Mouse (Mus musculus): ENCODE results near the gene Adamtsl1. TPM values are rescaled to one million over a fixed set of nuclear protein-coding genes. Genes with fewer than 3 reads are reported as not detected.

Adamtsl1 gene
- polyA plus RNA-seq, 1 experiment from 2014 or later: 3.1 TPM

DNA sequence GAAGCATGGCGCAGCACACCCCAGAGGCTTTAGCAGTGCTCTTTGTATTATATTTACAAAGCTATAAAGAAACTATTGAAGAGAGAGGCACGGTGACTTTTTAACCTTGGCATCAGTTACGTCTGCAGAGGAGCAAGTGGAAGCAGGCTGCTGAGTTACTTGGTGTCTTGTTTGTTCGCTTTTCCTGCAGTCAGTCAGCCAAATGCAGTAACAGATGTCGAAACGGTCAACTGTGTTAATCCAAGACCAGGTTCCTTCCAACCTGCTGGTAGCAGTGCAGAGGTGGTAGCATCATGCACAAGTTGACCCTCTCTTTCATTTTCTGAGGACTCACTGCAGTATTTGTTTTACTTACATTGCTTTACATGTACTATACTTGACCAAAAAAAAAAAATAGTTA lies 908.6 kb downstream of the Adamtsl1 start:
- H3K27me3 ChIP-seq (replicated peaks; ENCODE audit: control insufficient read depth, insufficient read depth, low read length): no peaks in the 10 kb centered on the region
- H3K9me3 ChIP-seq (ENCODE audit: control insufficient read depth): no peaks in the 10 kb centered on the region
- no peak overlapping the region for H3K4me3 ChIP-seq (ENCODE audit: low read depth, low read length)
- H3K4me2 ChIP-seq (replicated peaks; ENCODE audit: low read depth): no peak overlapping the region
- ATAC-seq: no peak
- no peaks in the 10 kb centered on the region for H3K4me1 ChIP-seq (replicated peaks; ENCODE audit: control insufficient read depth, insufficient read depth, low read length)
- H3K9ac ChIP-seq (ENCODE audit: low read depth, low read length): no peak overlapping the region
- H3K27ac ChIP-seq (ENCODE audit: low read depth, low read length): no peak overlapping the region
- 50% methylated on average over 6 of the region's 6 CpGs for WGBS
- H3K36me3 ChIP-seq (ENCODE audit: control insufficient read depth, insufficient read depth): no peaks in the 10 kb centered on the region
- no peak for TF ChIP-seq CTCF (IDR thresholded peaks at IDR 0.05; ENCODE audit: low read depth)

DNA sequence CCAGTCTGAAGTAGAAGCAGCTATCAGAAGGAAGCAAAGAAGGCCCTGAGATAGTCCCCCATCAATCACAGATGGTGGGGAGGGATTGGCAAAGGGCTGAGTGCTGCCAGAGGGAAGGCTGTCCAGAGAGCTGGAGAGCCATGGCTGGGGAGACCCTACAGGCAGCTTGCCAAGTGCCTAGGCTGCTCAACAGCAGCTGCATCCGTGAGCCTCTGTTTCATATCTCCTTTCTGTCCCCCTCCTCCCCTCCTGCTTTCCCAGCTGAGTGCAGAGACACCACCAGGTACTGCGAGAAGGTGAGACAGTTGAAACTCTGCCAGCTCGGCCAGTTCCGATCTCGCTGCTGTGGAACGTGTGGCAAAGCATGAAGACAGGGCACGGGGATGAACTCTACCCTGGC lies 911.6 kb downstream of the Adamtsl1 start:
- H3K9me3 ChIP-seq (ENCODE audit: control insufficient read depth): no peaks in the 10 kb centered on the region
- no peak overlapping the region for H3K27ac ChIP-seq (ENCODE audit: low read depth, low read length)
- H3K36me3 ChIP-seq (ENCODE audit: control insufficient read depth, insufficient read depth): no peaks in the 10 kb centered on the region
- no peak overlapping the region for H3K4me3 ChIP-seq (ENCODE audit: low read depth, low read length)
- H3K4me2 ChIP-seq (replicated peaks; ENCODE audit: low read depth): no peak overlapping the region
- ATAC-seq: no peak
- TF ChIP-seq CTCF (IDR thresholded peaks at IDR 0.05; ENCODE audit: low read depth): no peak
- H3K4me1 ChIP-seq (replicated peaks; ENCODE audit: control insufficient read depth, insufficient read depth, low read length): no peaks in the 10 kb centered on the region
- 60% methylated on average over 7 of the region's 7 CpGs for WGBS
- no peaks in the 10 kb centered on the region for H3K27me3 ChIP-seq (replicated peaks; ENCODE audit: control insufficient read depth, insufficient read depth, low read length)
- H3K9ac ChIP-seq (ENCODE audit: low read depth, low read length): no peak overlapping the region

GRCm38 (mm10) chr4:86426549-86426948 lies 912.6 kb downstream of the Adamtsl1 start:
- TF ChIP-seq CTCF (IDR thresholded peaks at IDR 0.05; ENCODE audit: low read depth): no peak
- Histone ChIP-seq H3K27ac (ENCODE audit: low read depth, low read length) (no peak overlapping the region), H3K4me1 (replicated peaks; ENCODE audit: control insufficient read depth, insufficient read depth, low read length) (no peaks in the 10 kb centered on the region), H3K36me3 (ENCODE audit: control insufficient read depth, insufficient read depth) (no peaks in the 10 kb centered on the region), H3K9me3 (ENCODE audit: control insufficient read depth) (no peaks in the 10 kb centered on the region), H3K27me3 (replicated peaks; ENCODE audit: control insufficient read depth, insufficient read depth, low read length) (no peaks in the 10 kb centered on the region), H3K9ac (ENCODE audit: low read depth, low read length) (no peak overlapping the region), H3K4me3 (ENCODE audit: low read depth, low read length) (no peak overlapping the region), H3K4me2 (replicated peaks; ENCODE audit: low read depth) (no peak overlapping the region)
- 88% methylated on average over 11 of the region's 11 CpGs for WGBS
- no peak for ATAC-seq

DNA sequence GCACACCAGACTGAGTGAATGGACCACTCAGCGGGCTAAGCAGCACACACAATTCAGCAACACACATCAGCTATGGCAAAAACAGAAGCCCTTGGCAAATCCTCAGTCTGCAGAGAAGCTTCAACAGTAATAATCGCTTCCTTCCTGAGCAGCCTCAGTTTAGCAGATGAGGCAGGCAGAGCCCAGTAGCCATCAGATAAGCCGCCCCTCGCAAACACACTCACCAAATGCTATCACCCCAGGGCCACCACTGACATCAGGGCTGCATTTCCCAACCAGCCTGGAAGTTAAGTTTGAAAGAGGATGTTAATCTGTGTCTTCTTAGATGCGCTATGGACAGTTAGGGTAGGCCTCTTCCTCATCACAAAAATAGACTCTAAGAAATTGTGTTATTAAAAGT lies 913.3 kb downstream of the Adamtsl1 start:
- no peak for ATAC-seq
- Histone ChIP-seq H3K4me3 (ENCODE audit: low read depth, low read length) (no peak overlapping the region), H3K9ac (ENCODE audit: low read depth, low read length) (no peak overlapping the region), H3K4me2 (replicated peaks; ENCODE audit: low read depth) (no peak overlapping the region), H3K36me3 (ENCODE audit: control insufficient read depth, insufficient read depth) (no peaks in the 10 kb centered on the region), H3K4me1 (replicated peaks; ENCODE audit: control insufficient read depth, insufficient read depth, low read length) (no peaks in the 10 kb centered on the region), H3K27me3 (replicated peaks; ENCODE audit: control insufficient read depth, insufficient read depth, low read length) (no peaks in the 10 kb centered on the region), H3K9me3 (ENCODE audit: control insufficient read depth) (no peaks in the 10 kb centered on the region), H3K27ac (ENCODE audit: low read depth, low read length) (no peak overlapping the region)
- WGBS: 65% methylated on average over 5 of the region's 5 CpGs
- TF ChIP-seq CTCF (IDR thresholded peaks at IDR 0.05; ENCODE audit: low read depth): no peak

DNA sequence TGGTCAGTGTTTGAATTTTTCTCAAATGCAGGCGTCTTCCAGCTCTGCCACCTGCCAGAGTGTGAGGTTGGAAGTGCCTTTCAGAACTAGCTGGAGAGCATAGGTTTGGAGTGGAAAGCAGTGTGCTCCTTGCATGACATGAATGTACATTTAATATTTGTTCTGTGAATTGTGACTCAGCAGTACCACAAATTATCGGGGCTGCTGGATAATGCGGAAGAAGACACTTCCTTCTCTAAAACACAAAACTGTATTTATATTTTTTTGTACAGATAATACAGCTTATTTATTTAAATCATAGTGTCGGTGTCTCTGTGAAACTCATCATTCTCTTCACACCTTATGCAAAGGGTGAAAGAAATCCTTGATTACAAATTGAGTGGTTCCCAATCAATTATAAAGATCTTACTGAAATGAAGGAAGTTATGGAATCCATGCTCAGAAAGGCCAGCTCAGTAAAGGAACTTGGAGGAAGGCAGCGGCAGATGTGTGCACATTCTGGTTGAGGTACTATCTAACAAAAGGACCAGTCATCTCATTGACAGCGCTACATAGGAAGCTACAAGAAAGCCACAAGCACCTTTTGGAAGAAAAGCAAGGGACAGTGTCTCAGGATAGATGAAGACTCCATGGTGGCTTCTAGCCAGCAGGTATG lies 914.2 kb downstream of the Adamtsl1 start:
- no peaks in the 10 kb centered on the region for H3K9me3 ChIP-seq (ENCODE audit: control insufficient read depth)
- no peak for ATAC-seq
- H3K9ac ChIP-seq (ENCODE audit: low read depth, low read length): no peak overlapping the region
- no peaks in the 10 kb centered on the region for H3K27me3 ChIP-seq (replicated peaks; ENCODE audit: control insufficient read depth, insufficient read depth, low read length)
- H3K36me3 ChIP-seq (ENCODE audit: control insufficient read depth, insufficient read depth): no peaks in the 10 kb centered on the region
- no peaks in the 10 kb centered on the region for H3K4me1 ChIP-seq (replicated peaks; ENCODE audit: control insufficient read depth, insufficient read depth, low read length)
- WGBS: 82% methylated on average over 6 of the region's 6 CpGs
- no peak overlapping the region for H3K4me2 ChIP-seq (replicated peaks; ENCODE audit: low read depth)
- TF ChIP-seq CTCF (IDR thresholded peaks at IDR 0.05; ENCODE audit: low read depth): no peak
- no peak overlapping the region for H3K27ac ChIP-seq (ENCODE audit: low read depth, low read length)
- no peak overlapping the region for H3K4me3 ChIP-seq (ENCODE audit: low read depth, low read length)

DNA sequence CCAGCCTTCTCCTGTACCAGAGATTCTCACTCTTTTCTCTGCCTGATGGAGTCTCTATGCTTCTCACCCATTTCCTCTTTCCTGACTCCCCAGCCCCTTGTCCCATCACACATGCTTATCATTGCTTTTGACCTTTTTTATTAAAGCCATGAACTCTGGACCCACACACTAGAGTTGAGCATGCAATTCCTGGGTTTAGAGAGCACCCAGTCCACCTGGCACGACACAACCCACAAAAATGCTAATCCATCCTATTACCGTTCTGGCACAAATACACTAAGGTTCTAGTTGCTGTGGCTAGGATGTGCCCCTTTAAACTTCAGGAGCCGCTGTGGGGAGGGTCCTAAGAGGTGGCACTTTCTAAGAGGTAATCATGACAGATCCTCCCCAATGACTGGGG lies 921.7 kb downstream of the Adamtsl1 start:
- no peak for TF ChIP-seq CTCF (IDR thresholded peaks at IDR 0.05; ENCODE audit: low read depth)
- WGBS: 80% methylated on average over 3 of the region's 3 CpGs
- Histone ChIP-seq H3K9ac (ENCODE audit: low read depth, low read length) (no peak overlapping the region), H3K36me3 (ENCODE audit: control insufficient read depth, insufficient read depth) (no peaks in the 10 kb centered on the region), H3K9me3 (ENCODE audit: control insufficient read depth) (no peaks in the 10 kb centered on the region), H3K27me3 (replicated peaks; ENCODE audit: control insufficient read depth, insufficient read depth, low read length) (no peaks in the 10 kb centered on the region), H3K4me2 (replicated peaks; ENCODE audit: low read depth) (no peak overlapping the region), H3K4me3 (ENCODE audit: low read depth, low read length) (no peak overlapping the region), H3K27ac (ENCODE audit: low read depth, low read length) (no peak overlapping the region), H3K4me1 (replicated peaks; ENCODE audit: control insufficient read depth, insufficient read depth, low read length) (no peaks in the 10 kb centered on the region)
- ATAC-seq: no peak

GRCm38 (mm10) chr4:86436336-86436735 lies 922.4 kb downstream of the Adamtsl1 start:
- H3K9ac ChIP-seq (ENCODE audit: low read depth, low read length): no peak overlapping the region
- H3K4me3 ChIP-seq (ENCODE audit: low read depth, low read length): no peak overlapping the region
- TF ChIP-seq CTCF (IDR thresholded peaks at IDR 0.05; ENCODE audit: low read depth): no peak
- no peaks in the 10 kb centered on the region for H3K27me3 ChIP-seq (replicated peaks; ENCODE audit: control insufficient read depth, insufficient read depth, low read length)
- ATAC-seq: no peak
- no peaks in the 10 kb centered on the region for H3K36me3 ChIP-seq (ENCODE audit: control insufficient read depth, insufficient read depth)
- no peak overlapping the region for H3K27ac ChIP-seq (ENCODE audit: low read depth, low read length)
- no peaks in the 10 kb centered on the region for H3K4me1 ChIP-seq (replicated peaks; ENCODE audit: control insufficient read depth, insufficient read depth, low read length)
- H3K9me3 ChIP-seq (ENCODE audit: control insufficient read depth): no peaks in the 10 kb centered on the region
- H3K4me2 ChIP-seq (replicated peaks; ENCODE audit: low read depth): no peak overlapping the region
- 51% methylated on average over 3 of the region's 3 CpGs for WGBS

Measured in intestine, postnatal 0 days (tissue).